Mouse (Mus musculus): Measurements from ENCODE around the gene Ppp1r2.

GRCm38 (mm10) chr16:31238281-31238680 is 36.8 kb downstream of the Ppp1r2 start:
- no peak for TF ChIP-seq CHD2 (IDR thresholded peaks at IDR 0.05; ENCODE audit: low read length)
- no peak for TF ChIP-seq CTCF (conservative IDR thresholded peaks at IDR 0.05 in 1 of 2, IDR thresholded peaks at IDR 0.05 in 1 of 2; ENCODE audit: low read depth in 2 of 2, low read length in 2 of 2)
- no peak for TF ChIP-seq USF2 (conservative IDR thresholded peaks at IDR 0.05; ENCODE audit: low read depth, low read length)
- no peak for TF ChIP-seq POLR2A (IDR thresholded peaks at IDR 0.05; ENCODE audit: low read depth, low read length)
- TF ChIP-seq HCFC1 (IDR thresholded peaks at IDR 0.05; ENCODE audit: low read depth, low read length) = no peak
- TF ChIP-seq E2F4 (IDR thresholded peaks at IDR 0.05; ENCODE audit: insufficient replicate concordance, low read depth, low read length) = no peak
- no peak for TF ChIP-seq EP300 (IDR thresholded peaks at IDR 0.05; ENCODE audit: low read length)
- TF ChIP-seq RAD21 (IDR thresholded peaks at IDR 0.05; ENCODE audit: low read depth, low read length) = no peak
- no peak for TF ChIP-seq MAX (IDR thresholded peaks at IDR 0.05; ENCODE audit: low read length)
- TF ChIP-seq ZNF384 (IDR thresholded peaks at IDR 0.05; ENCODE audit: low read depth, low read length) = no peak
- TF ChIP-seq USF1 (IDR thresholded peaks at IDR 0.05; ENCODE audit: low read depth, low read length) = no peak
- TF ChIP-seq SIN3A (IDR thresholded peaks at IDR 0.05; ENCODE audit: low read length) = no peak
- no peak for TF ChIP-seq ZMIZ1 (IDR thresholded peaks at IDR 0.05; ENCODE audit: low read depth, low read length)
- TF ChIP-seq MEF2A (IDR thresholded peaks at IDR 0.05; ENCODE audit: borderline replicate concordance, low read depth, low read length) = no peak

Data from CH12.LX (cell line).